Mouse (Mus musculus): Measurements from ENCODE around the gene Gm5475.

- no peak for TF ChIP-seq GATA1 (IDR thresholded peaks at IDR 0.05; ENCODE audit: borderline replicate concordance, low read length)
- TF ChIP-seq FLI1 (IDR thresholded peaks at IDR 0.05; ENCODE audit: low read length), result no peak
These were observed 739 bp upstream of the Gm5475 start for GRCm38 (mm10) chr15:100421059-100421757.
